Mouse (Mus musculus) cerebellum, postnatal 10 days (tissue): ENCODE measurements around the gene Cdh19.

Source experiments
- DNase-seq, 2 experiments: peaks; one replicate each; pipeline ENCODE4 v3.0.0; 2021; ENCODE audit warnings: mixed read lengths in 2 of 2

The Cdh19 gene

GRCm38 (mm10) chr1:110977484-110977883, at the start of gene Cdh19:
Cdh19 (minus strand) TSS chr1:110977584.
- no peak for DNase-seq

- DNase-seq = no peak
Observed at GRCm38 (mm10) chr1:111020434-111021060, 43.2 kb upstream of the Cdh19 start.

DNA sequence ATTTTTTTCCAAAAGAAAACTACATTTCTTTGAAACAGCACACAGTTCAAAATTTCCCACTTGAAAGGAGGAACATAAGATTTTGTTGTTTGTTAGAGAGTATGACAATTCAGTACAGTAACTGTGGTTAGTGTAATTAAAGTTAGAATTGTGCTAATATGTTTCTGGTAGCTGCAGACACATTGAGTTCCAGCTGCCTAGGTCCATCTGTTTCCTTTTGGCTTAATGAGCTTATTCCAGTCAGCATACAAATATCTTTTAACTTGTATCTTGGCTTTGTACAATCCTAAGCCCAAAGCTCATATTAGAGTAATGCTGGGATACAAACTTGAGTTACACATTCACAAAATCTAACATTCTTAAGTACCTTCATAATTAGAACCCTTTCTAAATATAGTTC, 40.3 kb upstream of the Cdh19 start:
- no peak for DNase-seq

- DNase-seq = no peak
Observed at GRCm38 (mm10) chr1:110989824-110990223, 12.4 kb upstream of the Cdh19 start.

- DNase-seq = no peak
Observed at GRCm38 (mm10) chr1:110969201-110969600, 8.2 kb downstream of the Cdh19 start.

DNA sequence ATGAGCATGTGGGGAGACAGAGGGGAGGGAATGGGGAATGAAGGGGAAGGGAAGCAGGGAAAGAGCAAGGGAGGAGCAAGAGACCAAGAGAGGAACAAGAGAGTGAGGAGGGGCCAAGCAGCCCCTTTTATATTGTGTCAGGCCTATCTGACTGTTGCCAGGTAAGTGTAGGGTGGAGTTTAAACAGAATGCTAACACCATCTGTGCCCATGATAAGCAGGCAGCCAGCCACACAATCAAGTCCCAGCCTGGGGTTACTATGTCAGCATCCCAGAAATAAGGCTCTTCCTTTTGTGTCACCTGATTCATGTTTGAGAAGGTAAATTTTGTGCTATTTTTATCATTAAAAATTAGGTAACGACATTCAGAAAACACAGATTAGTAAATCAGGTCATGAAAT, 67.6 kb downstream of the Cdh19 start:
- no peak for DNase-seq

GRCm38 (mm10) chr1:110909218-110909617, 68.2 kb downstream of the Cdh19 start:
- no peak for DNase-seq

DNA sequence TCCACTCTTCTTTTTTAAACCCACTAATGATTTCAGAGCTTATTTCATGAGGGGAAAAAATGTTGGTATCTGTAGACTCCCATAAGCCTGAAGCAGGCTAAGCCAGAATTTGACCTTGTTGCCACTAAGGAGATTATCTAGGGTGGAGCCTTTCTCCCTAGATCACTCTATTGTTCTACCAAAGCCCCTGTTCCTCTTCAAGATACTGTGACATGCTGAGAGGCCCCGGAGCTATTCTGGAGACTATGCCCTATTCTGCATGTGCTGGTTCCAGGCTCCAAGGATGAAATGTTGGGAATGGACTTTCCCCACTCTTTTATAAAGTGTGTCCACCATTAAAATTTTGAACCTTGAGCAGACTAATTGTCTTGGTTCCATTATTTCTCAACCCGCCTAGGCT, 73.1 kb downstream of the Cdh19 start:
- no peak for DNase-seq
